Mouse (Mus musculus): ENCODE data around the gene Dydc1.

The Dydc1 gene

GRCm38 (mm10) chr14:41098726-41099125 lies 26.0 kb downstream of the Dydc1 start:
- in situ Hi-C loops (cut with MboI, MseI) = no loop called here

- in situ Hi-C loops (cut with MboI, MseI) = no loop called here
These were observed 28.0 kb downstream of the Dydc1 start for GRCm38 (mm10) chr14:41100712-41101111.

- in situ Hi-C loops (cut with MboI, MseI) = no loop called here
These were observed 28.5 kb downstream of the Dydc1 start for GRCm38 (mm10) chr14:41101242-41101641.

DNA sequence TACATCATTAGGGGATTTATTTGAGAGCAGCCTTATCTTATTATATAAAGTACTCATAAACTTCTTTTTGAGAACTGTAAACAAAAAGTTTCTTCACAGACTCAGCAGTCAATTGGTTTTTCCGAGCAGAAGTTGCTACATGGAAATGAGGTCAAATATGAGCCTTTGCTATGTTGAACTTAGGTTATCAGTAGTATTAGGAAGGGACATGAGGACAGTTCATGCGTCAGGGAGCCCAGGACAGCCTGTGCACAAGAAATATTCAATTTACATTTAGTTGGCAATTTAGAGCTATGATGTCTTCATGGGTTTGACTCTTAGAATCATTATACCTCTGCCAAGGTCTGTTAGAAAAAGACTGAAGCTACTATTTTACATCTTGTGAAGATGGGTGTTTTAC lies 29.6 kb downstream of the Dydc1 start:
- in situ Hi-C loops (cut with MboI, MseI) = no loop called here

- in situ Hi-C loops (cut with MboI, MseI) = no loop called here
These were observed 32.2 kb downstream of the Dydc1 start, which contains the start of gene Mat1a for GRCm38 (mm10) chr14:41104853-41105444. Gene Mat1a, plus strand, starts transcription at chr14:41105035.

- in situ Hi-C loops (cut with MboI, MseI) = no loop called here
These were observed 38.4 kb downstream of the Dydc1 start for GRCm38 (mm10) chr14:41111031-41111668.

DNA sequence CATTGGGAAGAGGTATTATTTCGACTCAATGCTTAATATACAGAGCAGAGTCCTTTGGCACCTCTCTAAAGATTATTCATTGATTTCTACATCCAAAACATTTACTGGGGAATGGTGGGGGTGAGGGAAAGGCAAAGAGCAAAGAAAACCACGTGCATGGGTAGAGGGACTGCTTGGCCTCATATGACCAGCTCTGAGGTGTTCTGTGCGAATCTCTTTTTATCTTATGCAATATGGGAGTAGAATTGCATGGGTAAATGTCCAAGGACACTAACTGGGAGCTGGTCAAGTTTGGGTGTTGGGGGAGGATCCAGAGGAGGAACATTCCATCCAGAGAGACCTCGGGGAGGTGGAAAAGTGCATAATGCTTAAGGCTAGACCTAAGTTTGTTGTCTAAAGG lies 40.2 kb downstream of the Dydc1 start:
- in situ Hi-C loops (cut with MboI, MseI) = no loop called here

DNA sequence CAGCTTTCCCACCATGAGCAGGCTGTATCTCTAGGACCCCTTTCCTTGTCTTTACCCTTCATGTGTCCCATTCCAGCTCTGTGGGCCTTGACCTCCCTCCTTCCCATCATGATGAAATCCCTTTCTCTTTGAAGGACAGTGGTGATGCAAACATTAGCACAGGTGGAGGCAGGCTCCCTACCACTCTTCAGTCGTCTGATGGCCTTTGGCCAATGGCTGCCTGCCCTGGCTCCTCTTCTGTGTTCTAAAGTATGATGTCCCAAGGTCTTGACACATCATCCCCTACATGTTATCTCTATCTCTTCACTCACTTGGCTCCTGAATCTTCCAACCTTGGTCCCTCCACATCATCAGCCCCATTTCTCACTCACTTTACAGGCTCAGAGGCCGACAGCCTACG lies 43.6 kb downstream of the Dydc1 start:
- in situ Hi-C loops (cut with MboI, MseI) = no loop called here

DNA sequence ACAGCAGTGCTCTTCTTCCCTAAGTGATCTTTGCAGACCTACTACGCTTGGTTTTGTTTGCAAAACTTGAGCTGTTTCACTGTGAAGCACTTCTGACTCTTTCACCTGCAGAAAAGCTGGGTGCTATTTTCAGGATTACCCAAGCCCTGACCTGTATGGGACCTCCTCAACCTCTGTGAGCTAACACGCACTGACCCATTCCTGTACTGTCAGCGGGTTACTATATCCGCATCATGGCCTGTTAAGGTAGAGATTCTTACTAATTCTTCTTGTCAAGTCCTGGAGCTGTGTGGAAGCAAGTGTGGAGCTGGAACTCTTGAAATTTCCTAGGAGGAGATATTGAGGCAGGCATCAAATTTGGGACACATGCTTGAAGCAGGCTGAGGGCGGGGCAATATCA lies 52.0 kb downstream of the Dydc1 start:
- in situ Hi-C loops (cut with MboI, MseI) = no loop called here

DNA sequence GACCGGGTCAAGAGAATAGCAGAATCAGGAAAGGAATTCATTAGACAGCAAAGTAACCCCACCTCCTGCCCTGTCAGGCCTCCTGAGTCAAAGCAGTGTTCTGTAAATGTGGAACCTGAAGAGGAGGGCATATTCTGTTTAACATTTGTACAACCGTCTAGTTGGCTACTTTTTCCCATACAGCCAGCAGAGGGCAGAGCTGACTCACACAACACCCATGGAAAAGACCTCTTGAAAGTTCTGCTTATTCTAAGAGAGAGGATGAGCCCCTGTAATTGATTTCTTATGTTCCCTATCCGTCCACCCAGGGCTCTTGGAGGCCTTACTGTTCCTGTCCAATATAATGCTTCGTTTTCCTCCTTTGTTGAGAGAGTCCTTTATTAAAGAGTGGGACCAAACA lies 55.3 kb downstream of the Dydc1 start:
- in situ Hi-C loops (cut with MboI, MseI) = no loop called here

DNA sequence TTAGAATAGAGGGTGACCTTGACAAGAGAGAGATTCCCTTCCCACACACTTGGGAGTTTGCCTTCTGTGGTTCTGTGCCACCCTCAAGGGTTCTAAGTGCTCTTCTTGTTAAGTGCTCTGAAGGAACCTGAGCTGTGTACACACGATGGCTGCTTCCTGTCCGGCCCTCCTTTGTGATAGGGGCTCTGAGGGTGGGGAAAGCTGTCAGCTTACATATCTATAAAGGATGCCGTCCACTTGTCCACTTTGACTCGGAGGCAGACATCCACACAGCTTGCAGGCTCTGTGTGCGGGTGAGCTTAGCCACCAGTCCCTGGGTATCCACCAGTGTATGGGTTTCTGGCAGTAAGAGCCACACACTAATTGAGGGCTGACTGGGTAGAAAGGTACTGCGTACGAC lies 58.8 kb downstream of the Dydc1 start, which contains the start of gene Sftpa1:
Sftpa1 (plus strand) TSS at position 243 of the 400 bp plus-strand sequence.
- in situ Hi-C loops (cut with MboI, MseI) = no loop called here

DNA sequence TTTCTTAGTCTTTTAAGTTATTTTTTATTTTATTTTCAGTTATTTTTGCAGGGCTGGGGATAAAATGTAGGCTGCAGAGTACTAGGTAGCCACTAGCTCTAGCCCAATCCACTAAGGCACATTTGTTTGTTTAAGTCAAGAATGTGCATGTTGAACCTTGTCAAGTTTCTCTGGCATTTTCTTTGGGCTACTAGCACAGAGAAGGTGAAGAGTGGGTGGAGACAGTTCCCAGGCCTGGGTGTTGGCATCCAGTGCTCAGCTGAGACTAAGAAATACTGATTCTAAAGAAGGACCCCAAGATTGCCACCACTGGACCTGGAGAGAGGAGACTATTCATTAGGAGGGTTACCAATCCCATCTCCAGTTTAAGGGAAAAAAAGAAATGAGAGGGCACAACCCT lies 64.3 kb downstream of the Dydc1 start:
- in situ Hi-C loops (cut with MboI, MseI) = no loop called here

DNA sequence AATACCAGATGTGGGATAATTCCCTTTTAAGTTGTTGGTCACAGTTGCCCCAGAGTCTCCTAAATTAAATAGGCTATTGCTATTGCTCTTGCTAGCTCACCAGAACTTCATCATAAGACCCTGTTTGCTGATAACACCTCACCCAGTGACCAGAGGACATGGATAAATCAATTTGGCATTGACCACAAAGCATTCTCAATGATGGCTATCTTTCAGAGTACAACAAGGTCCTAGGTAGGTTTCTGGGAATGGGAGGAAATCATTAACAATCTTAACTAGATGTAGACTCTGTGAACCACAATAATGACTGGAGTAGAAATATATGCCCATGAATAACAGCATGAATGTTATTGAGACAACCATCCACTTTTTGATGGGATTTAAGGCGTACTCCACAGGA lies 68.0 kb downstream of the Dydc1 start:
- in situ Hi-C loops (cut with MboI, MseI) = no loop called here

Data from T-helper 2 cell (primary cell).